Mouse (Mus musculus) mammary gland, adult 2 months (tissue): ENCODE results near the gene Pkig. TPM values are rescaled to one million over a fixed set of nuclear protein-coding genes. Genes with fewer than 3 reads are reported as not detected.

ENCODE experiments used
- polyA plus RNA-seq: library from polyadenylated mRNA; depleted of rRNA; stranded (reverse); fragments of >200 nt; gene quantifications from 2 replicates; pipeline ENCODE4 v1.2.3, GENCODE M21; 2012; ENCODE audit warnings: low replicate concordance; rRNA removed

The Pkig gene
- 97.0 and 131 TPM in 2 replicates for polyA plus RNA-seq

GRCm38 (mm10) chr2:163657975-163658886, at the start of gene Pkig:
Pkig (plus strand) TSS chr2:163658386.

GRCm38 (mm10) chr2:163644575-163645385, 13.4 kb upstream of the Pkig start, which contains the start of gene Serinc3:
Serinc3 (minus strand) TSS chr2:163645131.

GRCm38 (mm10) chr2:163749647-163750611, 91.7 kb downstream of the Pkig start, which contains the start of gene Ada:
Ada (minus strand) TSS chr2:163750239.

Other genes with a start within 250 kb of the Pkig start
- gene Oser1, start 233.7 kb upstream of the Pkig start, polyA plus RNA-seq, result 8.0 and 20.3 TPM in 2 replicates
- 1.1 and 2.5 TPM in 2 replicates for gene Gdap1l1, start 219.9 kb upstream of the Pkig start, polyA plus RNA-seq
- 56.3 TPM in 2 replicates for gene Fitm2, start 185.8 kb upstream of the Pkig start, polyA plus RNA-seq
- 14.0 and 14.7 TPM in 2 replicates for gene R3hdml, start 166.1 kb upstream of the Pkig start, polyA plus RNA-seq
- gene Hnf4a, start 151.6 kb upstream of the Pkig start, polyA plus RNA-seq, result 0.07 and 1.0 TPM in 2 replicates
- gene Ttpal, start 56.1 kb upstream of the Pkig start, polyA plus RNA-seq, result 24.3 and 46.4 TPM in 2 replicates
- gene Serinc3, start 13.3 kb upstream of the Pkig start, polyA plus RNA-seq, result 326 and 633 TPM in 2 replicates
- 2.2 and 2.7 TPM in 2 replicates for gene Ada, start 91.9 kb downstream of the Pkig start, polyA plus RNA-seq
- 16.1 and 19.6 TPM in 2 replicates for gene Ccn5, start 162.5 kb downstream of the Pkig start, polyA plus RNA-seq
- not detected in 2 replicates for gene Kcnk15, start 195.3 kb downstream of the Pkig start, polyA plus RNA-seq